Mouse (Mus musculus) common myeloid progenitor, adult 5-6 weeks (primary cell): Measurements from ENCODE around the gene Sphk2. TPM values are rescaled to one million over a fixed set of nuclear protein-coding genes. Genes with fewer than 3 reads are reported as not detected.

Experiments
- ATAC-seq: replicated peaks from 2 replicates; pipeline ENCODE4 v1.8.0; 2016; ENCODE audit warnings: low read depth, mild to moderate bottlenecking, moderate TSS enrichment, inconsistent platforms; ENCODE audit not compliant: poor library complexity, severe bottlenecking
- total RNA-seq: library from RNA; stranded (forward); fragments of 200-1000, 187-1606 nt; gene quantifications from 2 replicates; pipeline ENCODE4 v1.2.3, GENCODE M21; 2017

The Sphk2 gene
- total RNA-seq, 1 experiment from 2014 or later, result 8.2 TPM

- ATAC-seq, result no peak
Measured at GRCm38 (mm10) chr7:45725713-45726112, 7.9 kb upstream of the Sphk2 start, which contains the start of gene Spaca4. Gene Spaca4 (minus strand): TSS chr7:45725813.

GRCm38 (mm10) chr7:45725151-45725550 lies 7.3 kb upstream of the Sphk2 start:
- no peak for ATAC-seq

GRCm38 (mm10) chr7:45723781-45724180 lies 6.0 kb upstream of the Sphk2 start:
- no peak for ATAC-seq

GRCm38 (mm10) chr7:45723301-45723700 lies 5.5 kb upstream of the Sphk2 start:
- ATAC-seq, result no peak

- no peak for ATAC-seq
Measured at GRCm38 (mm10) chr7:45722348-45722713, 4.5 kb upstream of the Sphk2 start.

- ATAC-seq, result no peak
Measured at GRCm38 (mm10) chr7:45721642-45722347, 4.0 kb upstream of the Sphk2 start.

GRCm38 (mm10) chr7:45721234-45721571 lies 3.4 kb upstream of the Sphk2 start:
- no peak for ATAC-seq

- ATAC-seq, result no peak
Measured at GRCm38 (mm10) chr7:45720413-45721233, 2.8 kb upstream of the Sphk2 start, which contains the start of gene Fam83e. Gene Fam83e (plus strand): TSS chr7:45721212.

GRCm38 (mm10) chr7:45719738-45720412 lies 2.1 kb upstream of the Sphk2 start:
- ATAC-seq, result no peak

GRCm38 (mm10) chr7:45719180-45719579 lies 1.4 kb upstream of the Sphk2 start:
- ATAC-seq, result no peak

- ATAC-seq, result no peak
Measured at GRCm38 (mm10) chr7:45718331-45718730, 529 bp upstream of the Sphk2 start.

- peak; percentile 26 for ATAC-seq
Measured at GRCm38 (mm10) chr7:45716952-45717917, 567 bp downstream of the Sphk2 start.

GRCm38 (mm10) chr7:45716460-45716857 lies 1.3 kb downstream of the Sphk2 start:
- no peak for ATAC-seq

GRCm38 (mm10) chr7:45715741-45716459 lies 1.9 kb downstream of the Sphk2 start:
- peak; percentile 8 for ATAC-seq

GRCm38 (mm10) chr7:45715090-45715708 lies 2.6 kb downstream of the Sphk2 start, which contains the start of gene Rpl18:
Gene Rpl18 (plus strand): TSS chr7:45715457.
- ATAC-seq, result peak; percentile 74

- ATAC-seq, result peak; percentile 0; the same call in 1 of the 2 replicates
Measured at GRCm38 (mm10) chr7:45714630-45715089, 3.1 kb downstream of the Sphk2 start.

- ATAC-seq, result no peak
Measured at GRCm38 (mm10) chr7:45713881-45714520, 3.8 kb downstream of the Sphk2 start.

GRCm38 (mm10) chr7:45713396-45713795 lies 4.4 kb downstream of the Sphk2 start:
- ATAC-seq, result no peak
